Mouse (Mus musculus): ENCODE data around the gene Nabp1. TPM values are rescaled to one million over a fixed set of nuclear protein-coding genes. Genes with fewer than 3 reads are reported as not detected.

The Nabp1 gene
- polyA plus RNA-seq (2015; fragmentation: Nextera tagmentation; extraction: Ambion mirVana) = 5.5 and 5.7 TPM in 2 replicates

GRCm38 (mm10) chr1:51478262-51479026 is at the start of gene Nabp1:
Gene Nabp1, minus strand, starts transcription at chr1:51478425.

Other genes starting within 250 kb of the Nabp1 start
- gene Cavin2, start 189.3 kb downstream of the Nabp1 start, polyA plus RNA-seq (2015; fragmentation: Nextera tagmentation; extraction: Ambion mirVana) = 13.5 and 13.8 TPM in 2 replicates